Mouse (Mus musculus): ENCODE measurements around the gene Dmpk. TPM values are rescaled to one million over a fixed set of nuclear protein-coding genes. Genes with fewer than 3 reads are reported as not detected.
"Not testable (repeated sequence)": the region's sequence is repeated elsewhere in the genome, so short reads cannot be mapped to it uniquely, and the experiment has no call there.

The Dmpk gene
- polyA plus RNA-seq, 2 experiments, result 8.3 to 17.9 TPM

GRCm38 (mm10) chr7:19067935-19068334 lies 15.7 kb upstream of the Dmpk start:
- Histone ChIP-seq H3K9ac (replicated peaks) (no peak overlapping the region), H3K4me2 (ENCODE audit: low read depth) (no peak overlapping the region), H3K27me3 (ENCODE audit: control insufficient read depth, insufficient read depth, low read length) (peaks cover 29% of the 10 kb centered on the region), H3K9me3 (ENCODE audit: control insufficient read depth, low read length) (no peaks in the 10 kb centered on the region), H3K4me3 (ENCODE audit: insufficient read depth in 1 of 2, low read depth in 2 of 2, low read length in 2 of 2) (no peak overlapping the region), H3K4me1 (replicated peaks; ENCODE audit: control insufficient read depth in 2 of 2, insufficient read depth in 2 of 2, low read length in 1 of 2) (no peaks in the 10 kb centered on the region), H3K36me3 (replicated peaks; ENCODE audit: control insufficient read depth, insufficient read depth, low read depth) (no peaks in the 10 kb centered on the region), H3K27ac (no peak overlapping the region)
- ATAC-seq (ENCODE audit: insufficient read depth) (no peak), DNase-seq (ENCODE audit: low read depth in 3 of 3, low spot score in 3 of 3) (no peak)
- 60% methylated on average over 14 of the region's 14 CpGs for WGBS (ENCODE audit: insufficient replicate concordance)
- no peak for TF ChIP-seq CTCF (IDR thresholded peaks at IDR 0.05; ENCODE audit: low read depth)
- no peak for TF ChIP-seq EP300 (IDR thresholded peaks at IDR 0.05; ENCODE audit: low read depth)

- Histone ChIP-seq H3K9ac (replicated peaks) (no peak overlapping the region), H3K27ac (no peak overlapping the region), H3K9me3 (ENCODE audit: control insufficient read depth, low read length) (no peaks in the 10 kb centered on the region), H3K36me3 (replicated peaks; ENCODE audit: control insufficient read depth, insufficient read depth, low read depth) (no peaks in the 10 kb centered on the region), H3K4me3 (ENCODE audit: insufficient read depth in 1 of 2, low read depth in 2 of 2, low read length in 2 of 2) (no peak overlapping the region), H3K27me3 (ENCODE audit: control insufficient read depth, insufficient read depth, low read length) (peaks cover 29% of the 10 kb centered on the region), H3K4me1 (replicated peaks; ENCODE audit: control insufficient read depth in 2 of 2, insufficient read depth in 2 of 2, low read length in 1 of 2) (no peaks in the 10 kb centered on the region), H3K4me2 (ENCODE audit: low read depth) (no peak overlapping the region)
- WGBS (ENCODE audit: insufficient replicate concordance), result 1% methylated on average over 2 of the region's 2 CpGs
- ATAC-seq (ENCODE audit: insufficient read depth) (no peak), DNase-seq (ENCODE audit: low read depth in 3 of 3, low spot score in 3 of 3) (peak; percentile 48 to 69 (median 56))
- no peak for TF ChIP-seq EP300 (IDR thresholded peaks at IDR 0.05; ENCODE audit: low read depth)
- peak; percentile 81 for TF ChIP-seq CTCF (IDR thresholded peaks at IDR 0.05; ENCODE audit: low read depth)
Measured at GRCm38 (mm10) chr7:19068707-19069106, 14.9 kb upstream of the Dmpk start.

- WGBS (ENCODE audit: insufficient replicate concordance), result 39% methylated on average over 3 of the region's 3 CpGs
- no peak for ATAC-seq (ENCODE audit: insufficient read depth)
- Histone ChIP-seq H3K9ac (replicated peaks) (no peak overlapping the region), H3K36me3 (replicated peaks; ENCODE audit: control insufficient read depth, insufficient read depth, low read depth) (no peaks in the 10 kb centered on the region), H3K27ac (no peak overlapping the region), H3K9me3 (ENCODE audit: control insufficient read depth, low read length) (no peaks in the 10 kb centered on the region), H3K4me2 (ENCODE audit: low read depth) (no peak overlapping the region), H3K4me3 (ENCODE audit: insufficient read depth in 1 of 2, low read depth in 2 of 2, low read length in 2 of 2) (no peak overlapping the region), H3K4me1 (replicated peaks; ENCODE audit: control insufficient read depth in 2 of 2, insufficient read depth in 2 of 2, low read length in 1 of 2) (no peaks in the 10 kb centered on the region), H3K27me3 (ENCODE audit: control insufficient read depth, insufficient read depth, low read length) (peaks cover 30% of the 10 kb centered on the region)
- DNase-seq (ENCODE audit: low read depth in 3 of 3, low spot score in 3 of 3), result no peak
- TF ChIP-seq CTCF (IDR thresholded peaks at IDR 0.05; ENCODE audit: low read depth), result peak; percentile 80
- TF ChIP-seq EP300 (IDR thresholded peaks at IDR 0.05; ENCODE audit: low read depth), result no peak
Measured at GRCm38 (mm10) chr7:19069500-19069899, 14.1 kb upstream of the Dmpk start.

- peak; percentile 42; the same call in 1 of the 2 replicates for TF ChIP-seq CTCF (IDR thresholded peaks at IDR 0.05; ENCODE audit: low read depth)
- not testable (repeated sequence) for H3K4me2 ChIP-seq (ENCODE audit: low read depth); H3K9me3 ChIP-seq (ENCODE audit: control insufficient read depth, low read length); H3K4me1 ChIP-seq (replicated peaks; ENCODE audit: control insufficient read depth in 2 of 2, insufficient read depth in 2 of 2, low read length in 1 of 2); H3K36me3 ChIP-seq (replicated peaks; ENCODE audit: control insufficient read depth, insufficient read depth, low read depth); H3K27ac ChIP-seq; H3K9ac ChIP-seq (replicated peaks); H3K4me3 ChIP-seq (ENCODE audit: insufficient read depth in 1 of 2, low read depth in 2 of 2, low read length in 2 of 2); ATAC-seq (ENCODE audit: insufficient read depth); DNase-seq (ENCODE audit: low read depth in 3 of 3, low spot score in 3 of 3)
- peaks cover 15% of the 10 kb centered on the region for H3K27me3 ChIP-seq (ENCODE audit: control insufficient read depth, insufficient read depth, low read length)
- 27% methylated on average over 3 of the region's 3 CpGs for WGBS (ENCODE audit: insufficient replicate concordance)
Measured at GRCm38 (mm10) chr7:19071024-19071423, 12.6 kb upstream of the Dmpk start.

GRCm38 (mm10) chr7:19073504-19073903 lies 10.1 kb upstream of the Dmpk start:
- H3K4me2 ChIP-seq (ENCODE audit: low read depth), result no peak overlapping the region
- DNase-seq (ENCODE audit: low read depth in 3 of 3, low spot score in 3 of 3) (no peak), ATAC-seq (ENCODE audit: insufficient read depth) (no peak)
- no peaks in the 10 kb centered on the region for H3K9me3 ChIP-seq (ENCODE audit: control insufficient read depth, low read length)
- H3K27ac ChIP-seq, result no peak overlapping the region
- no peak overlapping the region for H3K9ac ChIP-seq (replicated peaks)
- H3K4me1 ChIP-seq (replicated peaks; ENCODE audit: control insufficient read depth in 2 of 2, insufficient read depth in 2 of 2, low read length in 1 of 2), result peaks cover 8 to 20% of the 10 kb centered on the region in 2 experiments
- H3K27me3 ChIP-seq (ENCODE audit: control insufficient read depth, insufficient read depth, low read length), result peaks cover 2% of the 10 kb centered on the region; the same call in 1 of the 2 replicates
- WGBS (ENCODE audit: insufficient replicate concordance), result 75% methylated on average over 9 of the region's 9 CpGs
- TF ChIP-seq CTCF (IDR thresholded peaks at IDR 0.05; ENCODE audit: low read depth), result peak; percentile 87
- no peak for TF ChIP-seq EP300 (IDR thresholded peaks at IDR 0.05; ENCODE audit: low read depth)
- H3K4me3 ChIP-seq (ENCODE audit: insufficient read depth in 1 of 2, low read depth in 2 of 2, low read length in 2 of 2), result no peak overlapping the region
- 0 out of 2 replicates have a peak, but pooled peaks cover 2% of the 10 kb centered on the region for H3K36me3 ChIP-seq (replicated peaks; ENCODE audit: control insufficient read depth, insufficient read depth, low read depth)

Data from liver, embryonic 14.5 days (tissue).